Mouse (Mus musculus) embryonic facial prominence, embryonic 13.5 days (tissue): ENCODE data around the gene Eif3d. TPM values are rescaled to one million over a fixed set of nuclear protein-coding genes. Genes with fewer than 3 reads are reported as not detected.

Source experiments
- ATAC-seq: fragments of 200-750 bp; cut with Nextera tagmentation; 2 replicates; pipeline ENCODE4 v1.8.0; 2017; ENCODE audit warnings: low read depth; ENCODE audit not compliant: insufficient number of reproducible peaks, insufficient read depth, low FRiP score, low TSS enrichment
- H3K27ac ChIP-seq: fragments of 300-500 bp; sonication (generic); 2 replicates; pipeline ENCODE4 v1.5.1; 2015; ENCODE audit warnings: moderate library complexity, mild to moderate bottlenecking, inconsistent platforms
- H3K27me3 ChIP-seq: fragments of 300-500 bp; sonication (generic); 2 replicates; pipeline ENCODE4 v1.6.1; 2015; ENCODE audit warnings: mild to moderate bottlenecking, inconsistent platforms
- H3K36me3 ChIP-seq: fragments of 300-500 bp; sonication (generic); 2 replicates; pipeline ENCODE4 v1.6.1; 2015; ENCODE audit warnings: mild to moderate bottlenecking, inconsistent platforms
- H3K4me1 ChIP-seq: fragments of 300-500 bp; sonication (generic); 2 replicates; pipeline ENCODE4 v1.6.1; 2015; ENCODE audit warnings: inconsistent platforms
- H3K4me2 ChIP-seq: fragments of 300-500 bp; sonication (generic); 2 replicates; pipeline ENCODE4 v1.6.1; 2015; ENCODE audit warnings: moderate library complexity, mild to moderate bottlenecking, inconsistent platforms
- H3K4me3 ChIP-seq: fragments of 300-500 bp; sonication (generic); 2 replicates; pipeline ENCODE4 v1.5.1; 2015; ENCODE audit warnings: mild to moderate bottlenecking, inconsistent platforms
- H3K9ac ChIP-seq: fragments of 300-500 bp; sonication (generic); 2 replicates; pipeline ENCODE4 v1.6.1; 2015; ENCODE audit warnings: mild to moderate bottlenecking, inconsistent platforms
- H3K9me3 ChIP-seq: fragments of 300-500 bp; sonication (generic); 2 replicates; pipeline ENCODE4 v1.6.1; 2016; ENCODE audit warnings: inconsistent platforms
- WGBS: fragments of 180-500 bp; shearing (Covaris S2); methylation state at CpG from one replicate; pipeline ENCODE4 v1.1.7; 2015; ENCODE audit warnings: mixed read lengths; 5-methylcytosine and 5-hydroxymethylcytosine counted together
- polyA plus RNA-seq: library from polyadenylated mRNA; unstranded; fragments of >200 nt; fragmentation: Nextera tagmentation; extraction: Ambion mirVana; gene quantifications from 2 replicates; pipeline ENCODE4 v1.2.1, GENCODE M21; 2015

Eif3d gene
- polyA plus RNA-seq, 1 experiment from 2014 or later, result 204 TPM

GRCm38 (mm10) chr15:77974165-77974841, 3.7 kb upstream of the Eif3d start:
- no peaks in the 10 kb centered on the region for H3K36me3 ChIP-seq
- no peak overlapping the region for H3K4me2 ChIP-seq
- no peaks in the 10 kb centered on the region for H3K9me3 ChIP-seq
- H3K27ac ChIP-seq, result no peak overlapping the region
- ATAC-seq, result no peak
- peaks cover 12% of the 10 kb centered on the region for H3K4me1 ChIP-seq
- no peak overlapping the region for H3K9ac ChIP-seq
- H3K4me3 ChIP-seq, result no peak overlapping the region
- 68% methylated on average over 6 of the region's 6 CpGs for WGBS
- H3K27me3 ChIP-seq, result no peaks in the 10 kb centered on the region

GRCm38 (mm10) chr15:77969940-77970469, 608 bp downstream of the Eif3d start:
- Histone ChIP-seq H3K4me1 (peaks cover 19% of the 10 kb centered on the region), H3K9ac (peak overlapping the region; percentile 91), H3K4me3 (peak overlapping the region; percentile 89), H3K4me2 (peak overlapping the region; percentile 85), H3K9me3 (no peaks in the 10 kb centered on the region), H3K36me3 (peaks cover 39% of the 10 kb centered on the region), H3K27me3 (no peaks in the 10 kb centered on the region), H3K27ac (peak overlapping the region; percentile 98)
- 0 out of 2 replicates have a peak, but pooled peaks have one; percentile 21 for ATAC-seq
- WGBS, result under 1% methylated on average over 15 of the region's 15 CpGs

GRCm38 (mm10) chr15:77965117-77965528, 5.5 kb downstream of the Eif3d start:
- no peaks in the 10 kb centered on the region for H3K27me3 ChIP-seq
- no peak overlapping the region for H3K27ac ChIP-seq
- no peak for ATAC-seq
- H3K4me2 ChIP-seq, result no peak overlapping the region
- no peak overlapping the region for H3K4me3 ChIP-seq
- 88% methylated on average over 9 of the region's 9 CpGs for WGBS
- peaks cover 14% of the 10 kb centered on the region for H3K4me1 ChIP-seq
- no peaks in the 10 kb centered on the region for H3K9me3 ChIP-seq
- H3K36me3 ChIP-seq, result peaks cover 88% of the 10 kb centered on the region
- H3K9ac ChIP-seq, result no peak overlapping the region

GRCm38 (mm10) chr15:77962447-77962846, 8.2 kb downstream of the Eif3d start:
- 90% methylated on average over 5 of the region's 5 CpGs for WGBS
- Histone ChIP-seq H3K9me3 (no peaks in the 10 kb centered on the region), H3K9ac (no peak overlapping the region), H3K4me1 (peaks cover 4% of the 10 kb centered on the region), H3K36me3 (peaks cover 91% of the 10 kb centered on the region), H3K27ac (no peak overlapping the region), H3K4me2 (no peak overlapping the region), H3K27me3 (no peaks in the 10 kb centered on the region), H3K4me3 (no peak overlapping the region)
- no peak for ATAC-seq

GRCm38 (mm10) chr15:77960693-77961092, 9.9 kb downstream of the Eif3d start:
- 88% methylated on average over 6 of the region's 6 CpGs for WGBS

GRCm38 (mm10) chr15:77958071-77958470, 12.5 kb downstream of the Eif3d start:
- WGBS, result 66% methylated on average over 3 of the region's 3 CpGs
- Histone ChIP-seq H3K27me3 (peaks cover 15% of the 10 kb centered on the region), H3K4me2 (no peak overlapping the region), H3K27ac (no peak overlapping the region), H3K9me3 (no peaks in the 10 kb centered on the region), H3K9ac (no peak overlapping the region), H3K4me1 (peaks cover 28% of the 10 kb centered on the region), H3K4me3 (no peak overlapping the region), H3K36me3 (peaks cover 47% of the 10 kb centered on the region)
- no peak for ATAC-seq

More at GRCm38 (mm10) chr15:77960693-77961092, 9.9 kb downstream of the Eif3d start:
- no peak overlapping the region for H3K4me2 ChIP-seq
- ATAC-seq, result no peak
- H3K9ac ChIP-seq, result no peak overlapping the region
- H3K27me3 ChIP-seq, result peaks cover 9% of the 10 kb centered on the region
- H3K9me3 ChIP-seq, result no peaks in the 10 kb centered on the region
- H3K36me3 ChIP-seq, result peaks cover 73% of the 10 kb centered on the region
- H3K4me3 ChIP-seq, result no peak overlapping the region
- peaks cover 18% of the 10 kb centered on the region for H3K4me1 ChIP-seq
- no peak overlapping the region for H3K27ac ChIP-seq

GRCm38 (mm10) chr15:77957625-77958024, 13.0 kb downstream of the Eif3d start:
- no peak for ATAC-seq
- Histone ChIP-seq H3K4me3 (no peak overlapping the region), H3K36me3 (peaks cover 46% of the 10 kb centered on the region), H3K4me2 (no peak overlapping the region), H3K9me3 (no peaks in the 10 kb centered on the region), H3K9ac (0 out of 2 replicates have a peak overlapping the region, but pooled peaks have one; percentile 72), H3K27ac (no peak overlapping the region), H3K27me3 (peaks cover 15% of the 10 kb centered on the region), H3K4me1 (peaks cover 28% of the 10 kb centered on the region)
- 51% methylated on average over 5 of the region's 5 CpGs for WGBS

GRCm38 (mm10) chr15:77956404-77956901, 14.2 kb downstream of the Eif3d start, which contains the start of gene Foxred2:
Gene Foxred2 (minus strand): TSS chr15:77956722.
- Histone ChIP-seq H3K36me3 (peaks cover 42% of the 10 kb centered on the region), H3K27ac (no peak within 1 kb of the TSS)

GRCm38 (mm10) chr15:77955440-77956403, 14.9 kb downstream of the Eif3d start:
- H3K4me1 ChIP-seq, result peaks cover 28% of the 10 kb centered on the region
- H3K9ac ChIP-seq, result peak overlapping the region; percentile 72
- peaks cover 15% of the 10 kb centered on the region for H3K27me3 ChIP-seq
- peaks cover 35% of the 10 kb centered on the region for H3K36me3 ChIP-seq
- H3K4me2 ChIP-seq, result peak overlapping the region; percentile 87
- no peaks in the 10 kb centered on the region for H3K9me3 ChIP-seq
- ATAC-seq, result no peak
- WGBS, result 9% methylated on average over 52 of the region's 52 CpGs
- H3K4me3 ChIP-seq, result peak overlapping the region; percentile 61
- H3K27ac ChIP-seq, result no peak overlapping the region

More at GRCm38 (mm10) chr15:77956404-77956901, 14.2 kb downstream of the Eif3d start, which contains the start of gene Foxred2:
- Histone ChIP-seq H3K4me2 (peak within 1 kb of the TSS; percentile 87), H3K9ac (peak within 1 kb of the TSS; percentile 72), H3K4me1 (peaks cover 28% of the 10 kb centered on the region), H3K4me3 (peak within 1 kb of the TSS; percentile 61), H3K27me3 (peaks cover 15% of the 10 kb centered on the region), H3K9me3 (no peaks in the 10 kb centered on the region)
- WGBS, result under 1% methylated on average over 39 of the region's 39 CpGs
- peak; percentile 89 for ATAC-seq

GRCm38 (mm10) chr15:77954362-77954761, 16.3 kb downstream of the Eif3d start:
- H3K9ac ChIP-seq, result no peak overlapping the region
- no peak overlapping the region for H3K27ac ChIP-seq
- H3K36me3 ChIP-seq, result peaks cover 28% of the 10 kb centered on the region
- H3K4me3 ChIP-seq, result no peak overlapping the region
- H3K27me3 ChIP-seq, result peaks cover 15% of the 10 kb centered on the region
- no peaks in the 10 kb centered on the region for H3K9me3 ChIP-seq
- H3K4me2 ChIP-seq, result no peak overlapping the region
- H3K4me1 ChIP-seq, result peaks cover 28% of the 10 kb centered on the region
- ATAC-seq, result no peak
- 86% methylated on average over 2 of the region's 2 CpGs for WGBS

GRCm38 (mm10) chr15:77952921-77953320, 17.7 kb downstream of the Eif3d start:
- Histone ChIP-seq H3K27me3 (peaks cover 15% of the 10 kb centered on the region), H3K4me1 (peaks cover 28% of the 10 kb centered on the region), H3K4me3 (no peak overlapping the region), H3K27ac (no peak overlapping the region), H3K9ac (no peak overlapping the region; the same call in 1 of the 2 replicates), H3K36me3 (peaks cover 22% of the 10 kb centered on the region), H3K9me3 (no peaks in the 10 kb centered on the region), H3K4me2 (no peak overlapping the region)
- 84% methylated on average over 3 of the region's 3 CpGs for WGBS
- no peak for ATAC-seq
